Mouse (Mus musculus): ENCODE data around the gene Il19.

Gene Il19

GRCm38 (mm10) chr1:130940065-130940687 lies at the start of gene Il19:
Gene Il19, minus strand, starts transcription at chr1:130940115.
- no peak for DNase-seq (ENCODE audit: low read depth, low spot score)

- no peak for DNase-seq (ENCODE audit: low read depth, low spot score)
Measured at GRCm38 (mm10) chr1:130989331-130989730, 49.4 kb upstream of the Il19 start.

GRCm38 (mm10) chr1:130987418-130987817 lies 47.5 kb upstream of the Il19 start:
- no peak for DNase-seq (ENCODE audit: low read depth, low spot score)

- no peak for DNase-seq (ENCODE audit: low read depth, low spot score)
Measured at GRCm38 (mm10) chr1:130987001-130987400, 47.1 kb upstream of the Il19 start.

- no peak for DNase-seq (ENCODE audit: low read depth, low spot score)
Measured at GRCm38 (mm10) chr1:130984441-130984840, 44.5 kb upstream of the Il19 start.

GRCm38 (mm10) chr1:130979455-130979854 lies 39.5 kb upstream of the Il19 start:
- peak; percentile 55 for DNase-seq (ENCODE audit: low read depth, low spot score)

- DNase-seq (ENCODE audit: low read depth, low spot score), result no peak
Measured at GRCm38 (mm10) chr1:130963891-130964290, 24.0 kb upstream of the Il19 start.

- no peak for DNase-seq (ENCODE audit: low read depth, low spot score)
Measured at GRCm38 (mm10) chr1:130946920-130947319, 7.0 kb upstream of the Il19 start.

- no peak for DNase-seq (ENCODE audit: low read depth, low spot score)
Measured at GRCm38 (mm10) chr1:130941801-130942200, 1.9 kb upstream of the Il19 start.

GRCm38 (mm10) chr1:130938192-130938591 lies 1.7 kb downstream of the Il19 start:
- no peak for DNase-seq (ENCODE audit: low read depth, low spot score)

GRCm38 (mm10) chr1:130937170-130937569 lies 2.7 kb downstream of the Il19 start:
- no peak for DNase-seq (ENCODE audit: low read depth, low spot score)

GRCm38 (mm10) chr1:130936351-130936750 lies 3.6 kb downstream of the Il19 start:
- peak; percentile 51 for DNase-seq (ENCODE audit: low read depth, low spot score)

GRCm38 (mm10) chr1:130926484-130926883 lies 13.4 kb downstream of the Il19 start:
- no peak for DNase-seq (ENCODE audit: low read depth, low spot score)

- no peak for DNase-seq (ENCODE audit: low read depth, low spot score)
Measured at GRCm38 (mm10) chr1:130918323-130918980, 21.5 kb downstream of the Il19 start.

GRCm38 (mm10) chr1:130911401-130912010 lies 28.4 kb downstream of the Il19 start, which contains the start of gene Il20:
Gene Il20, minus strand, starts transcription at chr1:130911451.
- DNase-seq (ENCODE audit: low read depth, low spot score), result no peak

GRCm38 (mm10) chr1:130902505-130902904 lies 37.4 kb downstream of the Il19 start:
- DNase-seq (ENCODE audit: low read depth, low spot score), result no peak

- no peak for DNase-seq (ENCODE audit: low read depth, low spot score)
Measured at GRCm38 (mm10) chr1:130894468-130894867, 45.4 kb downstream of the Il19 start.

- DNase-seq (ENCODE audit: low read depth, low spot score), result no peak
Measured at GRCm38 (mm10) chr1:130893329-130894040, 46.4 kb downstream of the Il19 start.

GRCm38 (mm10) chr1:130892446-130892845 lies 47.5 kb downstream of the Il19 start:
- DNase-seq (ENCODE audit: low read depth, low spot score), result no peak

GRCm38 (mm10) chr1:130887354-130887753 lies 52.6 kb downstream of the Il19 start, which contains the start of gene Il24:
Gene Il24, minus strand, starts transcription at chr1:130887454.
- DNase-seq (ENCODE audit: low read depth, low spot score), result no peak

- DNase-seq (ENCODE audit: low read depth, low spot score), result no peak
Measured at GRCm38 (mm10) chr1:130883146-130883545, 56.8 kb downstream of the Il19 start.

Measured in forelimb bud, embryonic 11.5 days (tissue).